Mouse (Mus musculus): ENCODE measurements at regions not wholly inside any gene's neighbourhood (a gene's known extent, or its start where the extent isn't known, plus 50 kb on each side); places are given as distances from the start of the nearest gene placed in this dataset.
"Not testable (repeated sequence)": the region's sequence is repeated elsewhere in the genome, so short reads cannot be mapped to it uniquely, and the experiment has no call there.

DNA sequence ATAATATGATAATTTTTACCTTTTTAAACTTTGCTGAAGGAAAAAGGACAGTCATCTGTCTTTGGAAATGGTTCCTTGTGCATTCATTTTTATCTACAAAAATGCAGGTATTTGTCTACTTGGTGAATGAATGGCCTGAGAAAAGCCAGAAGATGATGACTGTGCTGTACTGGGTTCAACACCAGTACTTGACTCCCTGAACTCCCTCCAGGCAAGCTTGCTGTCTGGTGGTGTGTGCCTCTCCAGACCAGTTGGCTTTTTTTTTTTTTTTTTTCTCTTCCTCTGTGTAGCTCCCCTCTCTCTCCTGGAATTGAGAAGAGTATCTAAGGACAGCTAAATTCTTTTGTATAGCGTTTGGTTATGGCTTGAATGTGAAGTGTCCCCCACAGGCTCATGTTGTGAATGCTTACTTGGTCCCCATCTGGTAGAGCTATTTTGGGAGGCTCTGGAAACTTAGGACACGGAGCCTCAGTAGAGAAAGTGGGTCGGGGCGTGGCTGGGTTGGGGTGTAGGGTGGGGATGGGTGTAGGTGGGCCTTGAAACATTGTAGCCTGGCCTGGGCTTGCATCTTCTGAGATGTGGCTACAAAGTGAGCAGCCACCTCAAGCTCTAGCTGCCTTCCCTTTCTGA, 432.3 kb upstream of the Auts2 start:
- Histone ChIP-seq H3K36me3 (no peaks in the 10 kb centered on the region), H3K9me3 (replicated peaks) (0 out of 2 replicates have a peak, but pooled peaks cover 7% of the 10 kb centered on the region), H3K27me3 (no peaks in the 10 kb centered on the region; the same call in 1 of the 2 replicates), H3K4me3 (no peak overlapping the region), H3K4me2 (replicated peaks) (no peak overlapping the region), H3K9ac (no peak overlapping the region), H3K4me1 (peaks cover 21% of the 10 kb centered on the region), H3K27ac (no peak overlapping the region)
- 79% methylated on average over 4 of the region's 4 CpGs for WGBS
- no peak for ATAC-seq (ENCODE audit: low FRiP score)

DNA sequence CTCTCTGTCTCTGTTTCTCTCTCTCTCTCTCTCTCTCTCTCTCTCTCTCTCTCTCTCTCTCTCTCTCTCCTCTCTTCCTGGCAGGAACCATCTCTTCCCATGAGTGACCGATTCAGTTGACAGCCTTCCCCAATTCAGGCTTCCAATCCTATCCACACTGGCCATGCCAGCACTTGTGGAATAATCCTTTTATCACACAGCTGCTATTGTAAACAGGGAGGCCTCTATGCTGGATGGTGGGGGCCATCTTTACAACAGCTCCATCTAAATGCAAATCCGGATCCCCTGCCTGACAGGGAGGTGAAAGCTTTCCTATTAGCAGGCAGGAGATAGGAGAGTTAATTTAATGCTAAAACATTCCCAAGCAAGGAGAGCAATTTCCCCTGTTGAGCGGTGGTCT, 431.7 kb upstream of the Auts2 start:
- H3K4me3 ChIP-seq: no peak overlapping the region
- H3K4me1 ChIP-seq: peaks cover 21% of the 10 kb centered on the region
- H3K36me3 ChIP-seq: no peaks in the 10 kb centered on the region
- no peak overlapping the region for H3K4me2 ChIP-seq (replicated peaks)
- WGBS: 17% methylated on average over 3 of the region's 3 CpGs
- no peak overlapping the region for H3K27ac ChIP-seq
- no peak overlapping the region for H3K9ac ChIP-seq
- no peak; the same call in 1 of the 2 replicates for ATAC-seq (ENCODE audit: low FRiP score)
- 0 out of 2 replicates have a peak, but pooled peaks cover 7% of the 10 kb centered on the region for H3K9me3 ChIP-seq (replicated peaks)
- H3K27me3 ChIP-seq: no peaks in the 10 kb centered on the region; the same call in 1 of the 2 replicates

DNA sequence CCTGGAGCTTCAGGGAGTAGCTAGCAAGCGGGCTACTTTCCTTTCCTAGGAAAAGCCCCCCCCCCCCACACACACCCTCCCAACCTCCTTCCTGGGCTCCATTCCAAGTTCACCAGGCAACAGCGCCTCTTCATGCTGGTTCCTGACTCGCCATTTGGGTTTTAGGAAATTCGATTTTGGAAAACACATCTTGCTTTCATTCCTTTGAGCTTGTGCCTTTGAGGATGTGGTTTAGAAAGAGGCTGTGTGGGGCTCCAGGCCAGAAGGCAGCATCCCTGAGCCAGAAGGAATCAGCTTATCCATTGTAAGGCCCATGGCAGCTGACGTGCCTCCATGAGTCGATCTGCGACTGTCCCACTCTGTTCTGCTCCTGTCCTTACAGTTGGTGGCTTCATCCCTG, 427.9 kb upstream of the Auts2 start:
- no peak overlapping the region for H3K27ac ChIP-seq
- no peak overlapping the region for H3K4me2 ChIP-seq (replicated peaks)
- no peaks in the 10 kb centered on the region; the same call in 1 of the 2 replicates for H3K27me3 ChIP-seq
- 77% methylated on average over 7 of the region's 7 CpGs for WGBS
- H3K9me3 ChIP-seq (replicated peaks): 0 out of 2 replicates have a peak, but pooled peaks cover 7% of the 10 kb centered on the region
- H3K9ac ChIP-seq: no peak overlapping the region
- ATAC-seq (ENCODE audit: low FRiP score): no peak
- H3K4me1 ChIP-seq: peaks cover 21% of the 10 kb centered on the region
- no peaks in the 10 kb centered on the region for H3K36me3 ChIP-seq
- H3K4me3 ChIP-seq: no peak overlapping the region

DNA sequence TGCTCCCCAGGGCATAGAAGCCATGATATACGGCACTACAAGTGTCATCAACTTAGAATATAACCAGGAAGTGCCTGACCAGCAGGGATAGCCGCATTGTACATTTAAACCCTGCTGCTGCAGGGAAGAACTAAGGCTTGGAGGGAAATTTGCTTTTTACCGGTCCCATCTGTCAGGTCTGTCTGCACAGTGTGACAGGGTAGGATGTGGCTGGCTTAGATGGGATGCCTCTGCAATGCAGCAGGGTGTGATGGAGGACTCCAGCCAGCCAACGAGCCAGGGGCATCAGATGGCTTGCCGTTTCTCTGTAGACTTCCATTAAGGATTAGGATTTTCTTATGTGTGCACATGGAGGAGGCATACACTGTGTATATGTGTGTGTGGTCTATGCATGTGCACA, 426.2 kb upstream of the Auts2 start:
- Histone ChIP-seq H3K9ac (no peak overlapping the region), H3K4me1 (peaks cover 12% of the 10 kb centered on the region), H3K27ac (no peak overlapping the region), H3K4me2 (replicated peaks) (no peak overlapping the region), H3K9me3 (replicated peaks) (0 out of 2 replicates have a peak, but pooled peaks cover 7% of the 10 kb centered on the region), H3K36me3 (no peaks in the 10 kb centered on the region), H3K4me3 (no peak overlapping the region), H3K27me3 (no peaks in the 10 kb centered on the region)
- no peak for ATAC-seq (ENCODE audit: low FRiP score)
- WGBS: 64% methylated on average over 5 of the region's 5 CpGs

DNA sequence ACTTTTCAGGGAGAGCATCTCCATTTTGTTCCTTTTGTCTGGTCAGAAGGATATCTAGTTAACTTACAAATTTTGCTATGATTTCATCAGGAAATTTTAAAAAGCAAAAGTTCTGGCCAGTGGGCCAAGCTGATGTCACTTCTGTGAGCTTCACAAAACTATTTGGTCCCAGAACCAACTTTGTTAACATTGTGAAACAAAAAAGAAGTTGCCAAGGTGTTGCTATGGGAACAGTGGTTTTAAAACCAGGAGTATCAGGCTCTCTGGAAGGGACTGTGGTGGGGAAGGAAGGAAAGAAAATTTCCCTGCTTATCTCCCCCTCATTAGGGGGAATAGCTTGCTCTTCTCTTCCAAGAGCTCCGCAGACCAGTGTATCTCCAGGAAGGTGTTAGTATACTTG, 416.8 kb upstream of the Auts2 start:
- Histone ChIP-seq H3K27ac (no peak overlapping the region), H3K4me2 (replicated peaks) (no peak overlapping the region), H3K9ac (no peak overlapping the region), H3K9me3 (replicated peaks) (no peaks in the 10 kb centered on the region), H3K4me1 (no peaks in the 10 kb centered on the region), H3K4me3 (no peak overlapping the region), H3K27me3 (no peaks in the 10 kb centered on the region), H3K36me3 (no peaks in the 10 kb centered on the region)
- ATAC-seq (ENCODE audit: low FRiP score): no peak
- 79% methylated on average over 1 of the region's 1 CpGs for WGBS

DNA sequence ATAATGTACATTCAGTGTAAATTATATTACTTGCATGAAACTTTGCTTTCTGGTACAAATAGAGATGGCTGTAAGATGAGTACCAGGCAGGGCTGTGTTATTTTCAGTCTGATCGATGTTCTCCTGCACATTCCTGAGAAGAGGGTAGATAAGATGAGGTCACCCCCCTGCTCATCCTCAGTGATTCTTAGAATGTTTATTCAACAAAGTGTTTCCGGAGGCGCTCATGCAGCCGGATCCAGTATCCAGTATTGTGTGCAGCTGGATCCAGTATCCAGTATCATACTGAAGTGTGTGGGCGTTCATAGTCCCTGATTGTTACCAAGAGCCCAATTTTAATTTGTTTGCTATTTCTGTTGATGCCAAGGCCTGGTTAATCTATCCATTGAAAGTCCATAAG, 413.0 kb upstream of the Auts2 start:
- no peak overlapping the region for H3K27ac ChIP-seq
- no peak overlapping the region for H3K4me2 ChIP-seq (replicated peaks)
- WGBS: 76% methylated on average over 5 of the region's 5 CpGs
- H3K9me3 ChIP-seq (replicated peaks): no peaks in the 10 kb centered on the region
- H3K4me3 ChIP-seq: no peak overlapping the region
- ATAC-seq (ENCODE audit: low FRiP score): no peak
- no peaks in the 10 kb centered on the region for H3K36me3 ChIP-seq
- no peak overlapping the region for H3K9ac ChIP-seq
- no peaks in the 10 kb centered on the region for H3K4me1 ChIP-seq
- H3K27me3 ChIP-seq: no peaks in the 10 kb centered on the region

DNA sequence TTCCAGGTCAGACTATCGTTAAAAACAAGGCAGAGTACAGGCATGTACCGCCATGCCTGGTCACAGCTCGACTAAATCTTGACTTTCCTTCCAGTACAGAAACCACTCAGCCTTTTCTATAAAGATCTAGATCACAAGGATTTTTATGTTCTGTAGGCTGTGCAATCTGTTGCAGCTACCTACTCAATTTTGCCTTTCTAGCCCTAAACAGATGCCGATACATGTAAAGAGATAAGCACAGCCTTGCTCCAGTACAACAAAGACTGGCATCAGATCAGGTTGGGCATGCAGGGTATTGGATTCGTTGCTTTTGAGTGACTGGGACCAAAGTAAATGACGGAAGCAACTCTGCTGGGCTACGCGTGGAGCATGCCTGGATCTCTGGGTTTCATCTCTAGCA, 411.9 kb upstream of the Auts2 start:
- H3K4me2 ChIP-seq (replicated peaks): no peak overlapping the region
- H3K4me3 ChIP-seq: no peak overlapping the region
- no peaks in the 10 kb centered on the region for H3K9me3 ChIP-seq (replicated peaks)
- no peaks in the 10 kb centered on the region for H3K4me1 ChIP-seq
- H3K36me3 ChIP-seq: no peaks in the 10 kb centered on the region
- H3K27ac ChIP-seq: no peak overlapping the region
- H3K9ac ChIP-seq: no peak overlapping the region
- ATAC-seq (ENCODE audit: low FRiP score): no peak
- 92% methylated on average over 8 of the region's 8 CpGs for WGBS
- no peaks in the 10 kb centered on the region for H3K27me3 ChIP-seq

DNA sequence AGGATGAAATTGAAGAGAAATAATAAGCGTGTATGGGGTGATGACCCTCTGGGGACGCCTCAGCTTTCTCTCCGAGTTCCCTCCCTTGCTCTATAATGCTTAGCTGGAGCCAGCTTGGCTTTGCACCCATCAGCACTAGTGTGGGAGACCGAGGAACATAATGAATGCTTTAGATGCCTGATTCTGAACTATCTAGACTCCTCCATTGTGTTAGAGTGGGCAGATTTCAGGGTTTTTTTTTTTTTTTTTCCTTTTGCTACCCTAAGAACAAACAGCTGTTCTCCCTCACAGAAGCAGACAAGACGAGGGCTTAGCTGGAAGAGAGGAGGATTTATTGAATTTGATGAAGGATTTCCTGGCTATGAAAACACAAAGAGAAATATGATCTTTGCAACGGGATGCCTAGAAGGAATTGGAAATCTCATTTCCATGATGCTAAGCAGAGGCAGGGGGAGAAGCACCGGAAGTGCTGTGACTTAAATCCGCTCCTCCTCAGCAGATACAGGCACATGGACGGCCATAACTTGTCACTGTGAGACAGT, 390.4 kb upstream of the Auts2 start:
- 78% methylated on average over 9 of the region's 9 CpGs for WGBS
- Histone ChIP-seq H3K4me3 (no peak overlapping the region), H3K27ac (no peak overlapping the region), H3K4me2 (replicated peaks) (no peak overlapping the region), H3K4me1 (no peaks in the 10 kb centered on the region), H3K27me3 (no peaks in the 10 kb centered on the region), H3K36me3 (no peaks in the 10 kb centered on the region), H3K9me3 (replicated peaks) (no peaks in the 10 kb centered on the region), H3K9ac (no peak overlapping the region)
- ATAC-seq (ENCODE audit: low FRiP score): no peak

DNA sequence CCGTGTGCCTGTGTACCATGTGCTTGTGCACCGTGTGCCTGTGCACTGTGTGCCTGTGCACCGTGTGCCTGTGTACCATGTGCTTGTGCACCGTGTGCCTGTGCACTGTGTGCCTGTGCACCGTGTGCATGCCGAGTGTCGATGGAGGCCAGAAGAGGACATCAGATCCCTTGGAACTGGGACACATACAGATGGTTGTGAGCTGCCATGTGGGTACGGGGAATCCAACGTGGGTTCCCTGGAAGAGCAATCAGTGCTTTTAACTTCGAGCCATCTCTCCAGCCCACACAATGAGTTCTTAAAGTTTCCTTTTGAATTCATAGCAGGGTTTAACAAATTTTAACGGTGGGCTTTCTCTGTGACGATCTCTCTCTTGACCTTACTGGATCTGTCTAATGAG, 386.8 kb upstream of the Auts2 start:
- H3K27ac ChIP-seq; ATAC-seq (ENCODE audit: low FRiP score); H3K4me1 ChIP-seq; H3K4me2 ChIP-seq (replicated peaks); H3K27me3 ChIP-seq; H3K36me3 ChIP-seq; H3K9me3 ChIP-seq (replicated peaks); H3K4me3 ChIP-seq; H3K9ac ChIP-seq: not testable (repeated sequence)
- 88% methylated on average over 12 of the region's 12 CpGs for WGBS

DNA sequence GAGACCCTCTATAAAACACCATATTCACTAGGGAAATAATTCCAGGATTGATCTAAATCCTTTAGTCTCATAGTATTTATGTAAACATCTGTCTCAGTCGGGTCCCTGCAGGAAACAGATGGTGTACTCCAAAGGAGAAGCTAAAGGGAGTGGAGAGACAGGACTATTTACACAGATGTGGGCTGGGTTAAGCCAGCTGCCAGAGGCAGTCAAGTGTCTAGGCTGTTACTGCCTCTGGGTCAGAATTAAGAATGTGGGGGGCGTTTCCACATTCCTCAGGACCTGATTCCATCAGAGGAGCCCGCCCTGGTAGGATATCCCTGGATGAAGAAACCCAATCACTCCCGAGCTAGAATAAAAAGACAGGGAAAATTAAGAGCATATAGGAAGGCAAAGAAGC, 380.2 kb upstream of the Auts2 start:
- H3K36me3 ChIP-seq: no peaks in the 10 kb centered on the region
- 40% methylated on average over 4 of the region's 4 CpGs for WGBS
- peaks cover 5% of the 10 kb centered on the region; the same call in 1 of the 2 replicates for H3K9me3 ChIP-seq (replicated peaks)
- no peak overlapping the region for H3K27ac ChIP-seq
- H3K4me1 ChIP-seq: 0 out of 2 replicates have a peak, but pooled peaks cover 2% of the 10 kb centered on the region
- H3K4me3 ChIP-seq: no peak overlapping the region
- ATAC-seq (ENCODE audit: low FRiP score): no peak
- H3K27me3 ChIP-seq: no peaks in the 10 kb centered on the region
- H3K4me2 ChIP-seq (replicated peaks): no peak overlapping the region
- H3K9ac ChIP-seq: no peak overlapping the region

DNA sequence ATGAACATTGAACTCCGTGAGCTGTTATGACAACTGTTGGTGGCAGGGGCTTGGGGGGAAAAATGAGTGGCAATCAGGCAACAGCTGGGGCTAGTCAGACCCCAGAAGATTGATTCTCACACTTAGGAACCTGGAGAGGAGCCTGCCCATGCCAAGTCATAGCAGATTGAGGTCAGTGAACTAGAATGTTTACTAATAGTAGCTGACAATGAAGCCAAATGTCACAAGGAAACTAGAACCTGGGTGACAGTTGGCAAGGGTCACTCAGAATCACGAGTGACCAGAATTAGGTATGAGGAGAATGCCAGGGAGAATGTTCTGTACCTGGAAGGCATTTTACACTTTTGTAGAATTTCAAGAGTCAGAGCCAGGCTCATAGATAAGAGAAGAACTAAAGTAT, 365.9 kb upstream of the Auts2 start:
- Histone ChIP-seq H3K4me2 (replicated peaks) (no peak overlapping the region), H3K9ac (no peak overlapping the region), H3K27ac (no peak overlapping the region), H3K4me3 (no peak overlapping the region), H3K27me3 (no peaks in the 10 kb centered on the region), H3K4me1 (no peaks in the 10 kb centered on the region), H3K36me3 (no peaks in the 10 kb centered on the region), H3K9me3 (replicated peaks) (no peaks in the 10 kb centered on the region)
- no peak for ATAC-seq (ENCODE audit: low FRiP score)
- 78% methylated on average over 2 of the region's 2 CpGs for WGBS

DNA sequence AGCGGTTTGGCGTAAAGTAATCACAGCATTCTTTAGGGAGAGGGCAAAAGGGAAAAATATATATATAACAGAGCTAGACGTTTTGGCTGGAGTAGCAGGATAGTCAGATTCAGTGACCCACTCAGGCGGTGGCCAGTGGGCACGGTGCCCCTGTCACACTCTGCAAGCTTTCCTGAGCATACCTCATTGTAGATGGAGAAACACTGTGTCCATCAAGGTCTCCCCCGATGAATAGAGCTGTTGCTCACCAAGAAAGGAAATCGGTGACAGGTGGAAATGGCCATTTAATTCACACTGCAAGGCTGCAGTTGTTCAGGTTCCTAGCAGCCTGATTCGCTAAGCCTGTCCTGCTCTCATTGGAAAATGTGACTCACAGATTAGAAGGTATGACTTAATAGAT, 365.1 kb upstream of the Auts2 start:
- no peak overlapping the region for H3K4me3 ChIP-seq
- H3K4me2 ChIP-seq (replicated peaks): no peak overlapping the region
- H3K27ac ChIP-seq: no peak overlapping the region
- no peaks in the 10 kb centered on the region for H3K36me3 ChIP-seq
- no peaks in the 10 kb centered on the region for H3K9me3 ChIP-seq (replicated peaks)
- ATAC-seq (ENCODE audit: low FRiP score): no peak
- no peaks in the 10 kb centered on the region for H3K27me3 ChIP-seq
- WGBS: 85% methylated on average over 8 of the region's 8 CpGs
- no peaks in the 10 kb centered on the region for H3K4me1 ChIP-seq
- H3K9ac ChIP-seq: no peak overlapping the region

DNA sequence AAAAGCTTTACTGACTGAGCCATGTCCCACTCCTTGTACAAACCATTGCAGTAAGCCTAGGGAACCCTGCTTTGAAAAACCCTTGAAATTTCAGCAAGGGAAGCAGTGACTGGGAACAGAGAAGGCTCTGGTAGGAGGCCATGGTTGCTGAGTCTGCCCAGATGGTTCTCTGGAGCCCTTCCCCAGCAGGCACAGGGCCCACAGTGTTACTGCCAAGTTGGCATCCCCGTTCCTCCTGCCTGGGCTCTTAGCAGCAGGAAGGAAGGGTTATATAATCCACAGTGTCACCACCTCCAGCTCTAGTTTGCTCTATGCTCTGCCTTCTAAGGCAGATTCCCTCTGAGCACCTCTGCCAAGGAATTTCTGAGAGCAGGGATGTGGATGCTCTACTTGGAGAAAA, 349.4 kb upstream of the Auts2 start:
- H3K27me3 ChIP-seq: no peaks in the 10 kb centered on the region
- no peak overlapping the region for H3K4me2 ChIP-seq (replicated peaks)
- H3K36me3 ChIP-seq: no peaks in the 10 kb centered on the region
- H3K4me3 ChIP-seq: no peak overlapping the region
- H3K4me1 ChIP-seq: 0 out of 2 replicates have a peak, but pooled peaks cover 4% of the 10 kb centered on the region
- H3K9ac ChIP-seq: no peak overlapping the region
- no peak overlapping the region for H3K27ac ChIP-seq
- no peaks in the 10 kb centered on the region for H3K9me3 ChIP-seq (replicated peaks)
- ATAC-seq (ENCODE audit: low FRiP score): no peak
- 76% methylated on average over 1 of the region's 1 CpGs for WGBS
